Mouse (Mus musculus): ENCODE measurements at regions not wholly inside any gene's neighbourhood (a gene's known extent, or its start where the extent isn't known, plus 50 kb on each side); places are given as distances from the start of the nearest gene placed in this dataset.

- peak; percentile 20 for DNase-seq (ENCODE audit: low read depth)
These were observed 176.9 kb upstream of the Nampt start for GRCm38 (mm10) chr12:32642493-32642892.

DNA sequence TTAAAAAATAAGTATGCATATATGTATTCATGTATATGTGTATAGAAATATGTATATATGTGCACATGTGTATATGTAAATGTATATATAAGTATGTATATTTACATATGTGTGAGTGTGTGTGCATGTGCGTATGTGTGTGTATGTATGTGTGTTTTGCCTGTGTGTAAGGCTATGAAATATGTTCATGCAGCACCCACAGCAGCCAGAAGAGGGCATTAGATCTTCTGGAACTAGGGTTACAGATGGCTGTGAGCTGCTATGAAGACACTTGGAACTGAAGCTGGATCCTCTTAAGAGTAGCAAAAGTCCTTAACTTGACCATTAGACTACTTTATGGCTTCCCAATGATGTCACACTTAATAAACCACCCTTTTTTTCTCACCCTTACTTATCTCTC is 166.2 kb upstream of the Nampt start:
- no peak for DNase-seq (ENCODE audit: low read depth)

- DNase-seq (ENCODE audit: low read depth), result no peak
These were observed 163.2 kb upstream of the Nampt start for GRCm38 (mm10) chr12:32656194-32656593.

GRCm38 (mm10) chr12:32661782-32662413 is 157.4 kb upstream of the Nampt start:
- no peak for DNase-seq (ENCODE audit: low read depth)

DNA sequence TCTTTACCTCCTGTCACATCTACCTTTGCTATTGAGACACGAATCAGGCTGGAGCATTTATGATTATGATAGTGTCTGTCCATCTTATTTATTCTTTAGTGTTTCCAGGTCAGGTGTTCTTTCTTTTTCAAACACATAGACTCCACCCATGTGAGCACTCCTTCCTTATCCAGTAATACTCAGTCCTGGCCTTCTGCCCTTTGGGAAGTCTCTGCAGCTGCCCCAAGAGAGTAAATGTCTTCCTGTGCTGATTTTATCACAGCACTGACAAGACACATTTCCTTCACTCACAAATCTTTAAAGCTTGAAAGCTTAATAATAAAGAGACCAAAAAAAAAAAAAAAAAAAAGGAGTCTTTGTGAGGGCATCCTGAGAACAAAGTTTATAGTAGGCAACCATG is 153.3 kb upstream of the Nampt start:
- no peak for DNase-seq (ENCODE audit: low read depth)

GRCm38 (mm10) chr12:32677908-32678307 is 141.4 kb upstream of the Nampt start:
- no peak for DNase-seq (ENCODE audit: low read depth)

- no peak for DNase-seq (ENCODE audit: low read depth)
These were observed 140.6 kb upstream of the Nampt start for GRCm38 (mm10) chr12:32678756-32679155.

- DNase-seq (ENCODE audit: low read depth), result no peak
These were observed 137.4 kb upstream of the Nampt start for GRCm38 (mm10) chr12:32681910-32682309.

DNA sequence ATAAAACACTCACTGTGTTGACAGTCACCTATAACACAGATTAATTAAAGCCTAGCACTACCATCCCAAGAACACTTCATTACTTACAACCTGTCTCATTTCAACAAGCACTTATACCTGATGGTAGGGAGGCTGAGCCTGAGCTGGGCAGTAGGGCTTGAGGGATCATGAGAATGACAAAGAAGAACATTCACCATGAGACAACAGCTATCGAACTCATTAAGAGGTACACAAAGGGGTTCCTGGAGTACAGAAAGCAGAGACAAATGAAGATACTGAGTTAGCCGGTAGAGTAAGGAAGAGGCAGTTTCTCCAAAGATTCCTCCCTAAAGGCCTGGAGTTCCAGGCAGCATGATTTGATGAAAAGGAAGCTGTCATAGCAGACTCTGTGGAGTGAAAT is 136.0 kb upstream of the Nampt start:
- no peak for DNase-seq (ENCODE audit: low read depth)

DNA sequence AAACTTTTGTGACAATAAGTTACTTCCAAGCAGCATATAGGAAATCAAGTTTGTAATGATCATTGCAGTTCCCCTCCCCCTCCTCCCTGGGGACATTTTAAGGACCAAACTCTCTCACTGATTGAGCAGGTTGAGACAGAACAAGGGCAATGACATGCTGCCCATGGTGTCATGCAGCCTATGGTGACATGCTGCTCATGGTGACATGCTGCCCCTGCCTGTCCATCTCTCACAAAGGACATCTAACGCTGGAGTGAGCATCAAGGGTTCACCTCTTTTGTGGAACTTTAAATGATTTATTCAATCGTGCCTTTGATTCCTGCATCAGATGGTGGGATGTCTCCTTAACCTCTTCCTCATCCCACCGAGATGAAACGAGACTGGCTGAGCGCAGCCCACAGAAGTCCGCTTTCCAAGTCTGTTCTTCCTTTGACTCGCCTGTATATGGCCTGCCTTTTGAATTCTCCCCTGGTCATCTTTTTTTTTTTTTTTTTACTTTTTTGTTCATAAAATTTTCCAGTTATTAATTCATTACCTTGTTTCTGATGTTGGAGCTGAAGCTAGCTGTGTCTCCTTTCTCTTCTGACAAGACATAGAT is 133.5 kb upstream of the Nampt start:
- DNase-seq (ENCODE audit: low read depth), result no peak

DNA sequence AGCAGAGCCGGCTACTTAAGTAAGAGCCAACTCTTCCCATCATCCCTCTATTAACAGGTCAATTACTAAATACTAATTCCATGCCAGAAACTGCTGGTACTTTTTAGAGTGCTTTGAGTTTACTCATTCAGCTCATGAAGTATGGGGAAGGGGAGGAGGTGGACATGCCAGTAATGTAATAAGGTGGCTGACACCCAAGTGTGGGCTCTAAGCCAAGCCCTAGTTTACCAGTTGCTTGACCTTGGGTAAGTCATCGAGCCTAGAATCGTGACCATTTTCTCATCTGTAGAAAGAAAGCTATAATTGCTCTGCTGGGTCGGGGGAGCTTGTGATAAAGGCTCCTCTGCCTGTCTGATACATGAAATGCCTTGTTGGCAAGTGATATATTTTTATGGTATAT is 130.0 kb upstream of the Nampt start:
- no peak for DNase-seq (ENCODE audit: low read depth)

GRCm38 (mm10) chr12:32690096-32690495 is 129.2 kb upstream of the Nampt start:
- DNase-seq (ENCODE audit: low read depth), result no peak

DNA sequence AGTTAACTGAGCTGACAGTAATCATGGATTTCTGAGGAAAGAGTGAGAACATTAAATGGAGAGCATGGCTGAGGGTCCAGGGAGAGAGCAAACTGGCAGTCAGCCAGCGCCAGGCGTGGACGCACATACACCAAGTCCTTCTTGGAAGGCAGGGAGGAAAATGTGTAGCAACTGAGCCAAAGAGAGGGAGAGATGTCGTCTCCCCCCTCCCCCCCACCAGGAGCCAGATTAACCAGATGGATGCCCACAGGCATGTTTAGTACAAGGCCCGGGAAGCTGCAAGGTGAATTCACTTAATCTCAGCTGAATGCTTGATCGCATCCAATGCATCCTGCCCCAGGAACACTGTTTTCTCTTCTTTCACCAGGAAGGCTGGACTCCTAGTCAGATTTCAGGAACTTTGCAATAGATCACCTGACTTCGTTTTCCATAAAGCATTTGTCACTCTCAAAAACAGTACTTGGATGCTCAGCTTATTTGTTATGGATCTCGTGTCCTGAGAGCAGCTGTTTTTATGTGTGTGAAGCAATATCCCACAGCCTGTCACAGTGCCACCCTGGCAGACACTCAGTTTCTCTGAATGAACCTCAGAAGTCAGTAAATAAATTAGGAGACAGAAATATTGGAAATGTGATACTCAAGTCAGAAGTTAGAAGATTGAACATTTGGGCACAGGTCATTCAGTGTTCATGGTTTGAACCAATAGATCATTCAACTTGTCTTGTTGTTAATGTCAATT is 127.1 kb upstream of the Nampt start:
- no peak for DNase-seq (ENCODE audit: low read depth)

DNA sequence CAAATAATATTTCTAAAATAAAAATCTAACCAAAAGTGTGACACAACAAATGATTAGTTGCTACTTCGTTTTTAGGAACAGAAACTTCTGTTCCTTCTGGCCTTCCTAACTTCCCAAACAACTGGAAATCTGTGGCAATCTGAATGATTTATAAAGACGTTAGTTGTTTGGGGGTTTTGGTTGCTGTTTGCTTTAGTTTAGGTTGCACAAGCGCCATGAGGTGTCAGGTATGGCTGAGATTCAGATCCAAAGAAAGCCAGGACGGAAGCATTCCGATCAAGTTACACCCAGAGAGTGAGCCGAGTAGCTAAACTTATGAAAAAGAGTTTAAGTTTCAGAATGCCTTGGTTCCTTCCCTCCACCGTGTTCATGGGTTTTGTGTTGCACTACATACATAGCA is 126.4 kb upstream of the Nampt start:
- no peak for DNase-seq (ENCODE audit: low read depth)

DNA sequence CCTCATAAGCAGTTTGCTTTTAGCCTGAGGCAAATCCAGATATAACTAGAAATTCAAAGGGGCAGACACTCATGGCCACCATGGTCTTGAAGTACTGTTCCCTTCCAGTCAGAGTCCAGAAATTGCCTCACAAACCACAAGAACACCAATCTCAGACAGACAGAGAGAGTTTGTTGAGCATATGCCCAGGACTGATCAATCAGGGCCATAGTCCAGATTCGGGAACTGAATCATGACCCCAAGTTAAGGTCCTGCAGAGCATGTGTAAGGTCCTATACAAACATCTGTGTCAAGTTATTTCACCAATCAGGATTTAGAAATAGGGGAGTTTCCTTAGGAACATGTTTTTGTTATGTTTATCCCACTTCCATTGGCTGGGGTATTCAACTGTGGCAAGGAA is 125.7 kb upstream of the Nampt start:
- no peak for DNase-seq (ENCODE audit: low read depth)

DNA sequence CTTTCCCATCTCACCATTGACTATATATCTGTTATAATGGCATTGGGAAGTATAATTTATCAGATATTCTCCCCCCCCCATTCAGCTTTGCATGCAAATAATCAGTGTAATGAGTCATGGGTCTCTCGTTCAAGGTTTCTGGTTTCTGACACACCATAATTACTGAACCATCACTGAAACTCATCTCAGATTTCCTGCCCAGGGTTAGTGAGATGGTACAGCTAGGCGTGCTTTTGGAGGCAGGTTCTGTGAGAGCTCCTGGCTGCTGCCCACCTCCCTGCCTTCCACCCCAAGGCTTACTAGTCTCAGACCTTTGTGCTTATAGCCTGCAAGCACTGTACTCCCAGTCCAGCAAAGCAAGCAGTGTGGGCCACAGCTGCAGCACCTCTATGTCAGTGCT is 122.5 kb upstream of the Nampt start:
- DNase-seq (ENCODE audit: low read depth), result no peak

- DNase-seq (ENCODE audit: low read depth), result no peak
These were observed 110.2 kb upstream of the Nampt start for GRCm38 (mm10) chr12:32709188-32709587.

- no peak for DNase-seq (ENCODE audit: low read depth)
These were observed 102.0 kb upstream of the Nampt start for GRCm38 (mm10) chr12:32717129-32717921.

DNA sequence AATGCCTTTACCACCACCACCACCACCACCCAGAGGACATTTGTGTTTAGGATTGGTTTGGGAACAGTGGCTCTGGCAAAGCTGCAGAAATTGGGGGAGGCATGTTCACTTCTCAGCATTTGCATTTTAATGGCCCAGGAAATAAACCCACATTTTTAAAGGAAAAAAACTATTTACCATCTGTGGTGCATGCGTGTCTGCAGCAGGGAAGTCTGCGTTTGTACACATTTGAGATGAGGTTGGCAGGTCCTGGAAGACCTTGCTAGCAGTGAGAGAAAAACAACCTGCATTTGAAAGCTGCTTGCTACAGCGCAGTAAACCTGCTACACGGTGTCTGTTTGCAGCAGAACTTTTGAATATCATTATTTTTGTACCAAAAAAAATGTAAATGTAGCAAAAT is 100.1 kb upstream of the Nampt start:
- no peak for DNase-seq (ENCODE audit: low read depth)

DNA sequence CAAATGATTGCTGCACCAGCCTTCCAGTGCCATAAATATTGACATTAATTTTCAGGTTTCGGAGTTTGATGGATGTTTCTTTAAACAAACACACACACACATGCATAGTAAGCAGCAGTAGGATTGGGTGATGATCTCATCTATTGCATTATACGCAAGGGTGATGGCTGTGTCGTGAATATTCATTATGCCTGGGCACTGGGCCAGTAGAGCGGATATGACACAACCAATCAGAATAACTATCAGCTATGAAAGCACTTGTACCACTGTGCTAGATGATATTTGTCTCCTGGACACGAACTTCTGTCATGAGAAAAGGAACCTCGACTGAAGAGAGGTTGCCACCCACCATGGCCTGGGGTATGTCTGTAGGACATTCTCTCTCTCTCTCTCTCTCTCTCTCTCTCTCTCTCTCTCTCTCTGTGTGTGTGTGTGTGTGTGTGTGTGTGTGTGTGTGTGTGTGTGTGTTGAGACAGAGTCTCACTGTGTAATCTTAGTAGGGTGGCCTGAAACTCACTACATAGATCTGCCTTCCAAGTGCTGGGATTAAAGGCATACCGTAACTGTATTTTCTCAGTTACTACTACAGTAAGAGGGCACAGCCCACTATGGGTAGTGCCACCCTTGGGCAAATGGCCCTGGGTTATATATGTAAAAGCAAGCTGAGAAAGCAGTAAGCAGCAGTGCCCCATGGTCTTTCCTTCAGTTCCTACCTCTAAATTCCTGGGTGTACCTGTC is 94.7 kb upstream of the Nampt start:
- DNase-seq (ENCODE audit: low read depth), result no peak

DNA sequence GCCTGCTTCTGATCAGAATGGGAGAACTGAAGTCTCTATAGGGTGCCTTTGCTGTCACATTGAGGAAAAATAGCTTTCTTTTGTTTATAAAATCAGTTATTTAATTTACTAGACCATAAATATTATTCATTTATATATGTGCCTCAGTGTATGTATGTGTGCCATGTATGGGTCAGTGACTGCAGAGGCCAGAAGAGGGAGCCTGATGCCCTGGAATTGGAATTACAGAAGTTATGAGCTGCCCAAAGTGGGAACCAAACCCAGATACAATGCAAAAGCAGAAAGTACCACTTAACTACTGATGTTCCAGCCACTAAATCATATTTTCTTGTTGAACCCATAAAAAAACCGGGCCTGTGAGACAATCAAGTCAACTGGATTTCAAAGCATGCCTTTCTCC is 91.8 kb upstream of the Nampt start:
- no peak for DNase-seq (ENCODE audit: low read depth)

DNA sequence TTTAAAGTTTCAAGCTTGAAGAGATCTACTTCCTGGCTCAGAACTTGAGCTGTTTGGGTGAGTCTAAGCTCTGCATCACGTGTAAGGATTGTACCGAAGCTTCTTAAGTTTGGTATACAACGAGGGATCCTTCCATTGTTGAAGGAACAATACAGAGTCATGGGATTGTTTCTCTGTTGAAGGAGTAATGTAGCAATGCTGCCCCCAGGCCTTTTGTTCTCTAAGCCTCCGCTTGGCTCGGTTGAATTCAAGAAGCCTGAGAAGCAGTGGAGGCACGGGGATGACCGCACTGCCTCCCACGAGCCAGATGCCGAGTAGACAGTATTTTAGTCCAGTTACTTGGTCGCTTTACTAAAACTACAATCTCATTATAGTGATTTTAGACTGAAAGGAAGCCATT is 90.9 kb upstream of the Nampt start:
- DNase-seq (ENCODE audit: low read depth), result no peak

Measured in c-Kit-positive CD71-negative TER-119-negative erythroid progenitor cells, embryonic 14.5 days (primary cell).